In the genomic region with DNA sequence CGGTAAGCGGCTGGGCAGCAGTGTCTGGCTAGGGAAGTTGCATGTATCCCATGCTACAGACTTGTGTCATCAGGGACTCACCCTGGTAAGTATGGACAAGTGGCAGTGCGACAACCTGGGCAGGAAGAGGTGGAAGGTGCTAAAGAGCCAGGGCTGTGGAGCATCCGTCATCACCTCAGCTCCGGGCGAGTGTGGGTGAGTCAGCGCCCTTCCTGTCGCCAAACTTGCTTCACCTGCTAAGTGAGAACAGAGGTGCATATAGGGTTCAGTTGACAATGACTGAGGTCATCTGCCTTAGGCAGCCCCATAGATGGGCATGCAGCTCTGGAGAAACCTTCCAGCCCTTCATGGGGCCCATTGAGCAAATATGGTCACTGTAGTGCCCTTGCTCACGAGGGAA, we compare ENCODE assay signal across 32 mouse cellular contexts. TPM values are rescaled to one million over a fixed set of nuclear protein-coding genes. Genes with fewer than 3 reads are reported as not detected.
DNase-seq lines count a peak whose midpoint lies in the region; ATAC-seq and TF ChIP-seq lines count a peak whose summit lies in the region.
"Had no signal": no experiment of that assay in that cellular context is flagged by ENCODE, and none has a peak within 500 bp of the region (broad histone marks: within the 10 kb centered on the region; RNA-seq: fewer than 3 reads in every experiment).

No protein-coding gene starts in this region.

- peak overlapping the region; percentile 78 for H3K27ac ChIP-seq in heart, embryonic 11.5 days (ENCODE audit: low read depth, low read length)
- H3K27ac ChIP-seq in heart, postnatal 0 days (ENCODE audit: low read depth), result no peak overlapping the region
- peak overlapping the region; percentile 31; the same call in 1 of the 2 replicates for H3K27ac ChIP-seq in embryonic facial prominence, embryonic 10.5 days (replicated peaks)
- peak overlapping the region; percentile 73 for H3K27ac ChIP-seq in limb, embryonic 10.5 days
- H3K27ac ChIP-seq: forebrain, embryonic 15.5 days; heart, adult 2 months; intestine, embryonic 15.5 days; liver, embryonic 13.5 days; neural tube, embryonic 12.5 days had no signal

- intact Hi-C loops in heart, postnatal 10 days (cut with DNase I), result no loop called here

- no peak for TF ChIP-seq CTCF in heart, postnatal 0 days (IDR thresholded peaks at IDR 0.05; ENCODE audit: low read depth)

- ATAC-seq in heart, embryonic 11.5 days (replicated peaks; ENCODE audit: insufficient number of reproducible peaks, low FRiP score, low TSS enrichment), result peak; percentile 69
- ATAC-seq in heart, postnatal 0 days (ENCODE audit: insufficient read depth, low read depth), result peak; percentile 47
- ATAC-seq: CD4-positive, CD25-positive, alpha-beta regulatory T cell, adult 4 months; forebrain, embryonic 15.5 days; hindbrain, embryonic 16.5 days; intestine, embryonic 15.5 days had no signal

- TF ChIP-seq EP300 in heart, postnatal 0 days (IDR thresholded peaks at IDR 0.05; ENCODE audit: low read depth), result no peak; the same call in 1 of the 2 replicates

- no peaks in the 10 kb centered on the region for H3K36me3 ChIP-seq in heart, embryonic 11.5 days (ENCODE audit: control insufficient read depth, insufficient read depth, low read length)
- H3K36me3 ChIP-seq in heart, postnatal 0 days (replicated peaks; ENCODE audit: control insufficient read depth, insufficient read depth, low read length), result no peaks in the 10 kb centered on the region
- no peaks in the 10 kb centered on the region for H3K36me3 ChIP-seq in embryonic facial prominence, embryonic 10.5 days (replicated peaks)
- H3K36me3 ChIP-seq in limb, embryonic 10.5 days, result no peaks in the 10 kb centered on the region
- H3K36me3 ChIP-seq: forebrain, embryonic 15.5 days; intestine, embryonic 15.5 days; liver, embryonic 13.5 days; neural tube, embryonic 12.5 days had no signal

- no peak overlapping the region for H3K9ac ChIP-seq in heart, embryonic 11.5 days (ENCODE audit: low read depth, low read length)
- H3K9ac ChIP-seq in heart, postnatal 0 days (replicated peaks; ENCODE audit: low read depth, low read length), result no peak overlapping the region
- H3K9ac ChIP-seq: forebrain, embryonic 15.5 days; intestine, embryonic 15.5 days; liver, embryonic 13.5 days; neural tube, embryonic 12.5 days had no signal

- no peak overlapping the region for H3K4me2 ChIP-seq in heart, embryonic 11.5 days
- no peak overlapping the region for H3K4me2 ChIP-seq in heart, postnatal 0 days (ENCODE audit: low read depth, low read length)
- H3K4me2 ChIP-seq: forebrain, embryonic 15.5 days; intestine, embryonic 15.5 days; liver, embryonic 13.5 days; neural tube, embryonic 12.5 days had no signal

- DNase-seq in heart, adult 8-10 months (ENCODE audit: low spot score), result no peak
- peak; percentile 39 for DNase-seq in heart, postnatal 0 days (ENCODE audit: low spot score)
- no peak for DNase-seq in heart, postnatal 10 days
- no peak for DNase-seq in embryonic facial prominence, embryonic 10.5 days (ENCODE audit: low spot score)
- no peak for DNase-seq in limb, embryonic 10.5 days (ENCODE audit: low spot score)
- no peak for DNase-seq in kidney, adult 18-20 months
- DNase-seq: adrenal gland, postnatal 14 days; cerebellum, adult 8-10 months; cerebellum, postnatal 36 days; embryo, embryonic 11 days; gastrocnemius, postnatal 10 days; kidney, adult 9 months; kidney, postnatal 14 days; layer of hippocampus, postnatal 36 days; liver, embryonic 13.5 days; lung, adult 2 months; lung, postnatal 14 days; midbrain, embryonic 14.5 days; retina, postnatal 1 day; right cerebral cortex, postnatal 25 days; spleen, adult 18-20 months; thymus, postnatal 25 days had no signal

- no peak overlapping the region for H3K4me3 ChIP-seq in heart, embryonic 11.5 days (ENCODE audit: low read depth, low read length)
- no peak overlapping the region for H3K4me3 ChIP-seq in heart, postnatal 0 days (ENCODE audit: low read depth, low read length)
- H3K4me3 ChIP-seq in embryonic facial prominence, embryonic 10.5 days, result no peak overlapping the region
- H3K4me3 ChIP-seq in limb, embryonic 10.5 days, result no peak overlapping the region
- H3K4me3 ChIP-seq: forebrain, embryonic 15.5 days; heart, adult 2 months; intestine, embryonic 15.5 days; liver, embryonic 13.5 days; neural tube, embryonic 12.5 days had no signal

- H3K4me1 ChIP-seq in heart, embryonic 11.5 days (ENCODE audit: control insufficient read depth, insufficient read depth, low read length), result peaks cover 22% of the 10 kb centered on the region; the same call in 1 of the 2 replicates
- peaks cover 28% of the 10 kb centered on the region for H3K4me1 ChIP-seq in heart, postnatal 0 days (ENCODE audit: control insufficient read depth, insufficient read depth)
- H3K4me1 ChIP-seq in embryonic facial prominence, embryonic 10.5 days, result peaks cover 30% of the 10 kb centered on the region
- peaks cover 45% of the 10 kb centered on the region for H3K4me1 ChIP-seq in limb, embryonic 10.5 days
- H3K4me1 ChIP-seq: liver, embryonic 13.5 days had no signal

- no peaks in the 10 kb centered on the region for H3K9me3 ChIP-seq in heart, embryonic 11.5 days (replicated peaks; ENCODE audit: control insufficient read depth, low read length)
- no peaks in the 10 kb centered on the region for H3K9me3 ChIP-seq in heart, postnatal 0 days (replicated peaks; ENCODE audit: control insufficient read depth, low read length)
- no peaks in the 10 kb centered on the region for H3K9me3 ChIP-seq in embryonic facial prominence, embryonic 10.5 days
- no peaks in the 10 kb centered on the region for H3K9me3 ChIP-seq in limb, embryonic 10.5 days (replicated peaks)
- H3K9me3 ChIP-seq: forebrain, embryonic 15.5 days; intestine, embryonic 15.5 days; liver, embryonic 13.5 days; neural tube, embryonic 12.5 days had no signal

- no peaks in the 10 kb centered on the region for H3K27me3 ChIP-seq in heart, embryonic 11.5 days (ENCODE audit: control insufficient read depth, insufficient read depth, low read length)
- H3K27me3 ChIP-seq in heart, postnatal 0 days (ENCODE audit: control insufficient read depth, insufficient read depth, low read length), result no peaks in the 10 kb centered on the region
- H3K27me3 ChIP-seq in embryonic facial prominence, embryonic 10.5 days (replicated peaks; ENCODE audit: low read depth, poor library complexity, severe bottlenecking), result no peaks in the 10 kb centered on the region
- H3K27me3 ChIP-seq in limb, embryonic 10.5 days (ENCODE audit: low read depth, poor library complexity, severe bottlenecking), result no peaks in the 10 kb centered on the region
- H3K27me3 ChIP-seq: forebrain, embryonic 15.5 days; intestine, embryonic 15.5 days; neural tube, embryonic 12.5 days had no signal

- whole genome bisulfite sequencing in heart, embryonic 11.5 days (ENCODE audit: insufficient replicate concordance), result 49% methylated on average over 9 of the region's 9 CpGs
- WGBS in heart, postnatal 0 days, result 49% methylated on average over 9 of the region's 9 CpGs
- WGBS in embryonic facial prominence, embryonic 10.5 days, result 92% methylated on average over 9 of the region's 9 CpGs
- 90% methylated on average over 9 of the region's 9 CpGs for WGBS in limb, embryonic 10.5 days

RNA-seq across cellular contexts. Expression of a gene that starts 14.0 kb away (rescaled TPM):
- polyA plus RNA-seq in heart, embryonic 11.5 days (2014; fragmentation: Nextera tagmentation; extraction: Ambion mirVana), result 1.4 and 2.7 TPM in 2 replicates
- not detected for total RNA-seq in heart, adult 8-10 months (2022)
- 0.46 and 1.6 TPM in 2 replicates for total RNA-seq in heart, postnatal 0 days (2014; rRNA removed; ENCODE audit: low replicate concordance)
- polyA plus RNA-seq in heart, postnatal 0 days (2015; fragmentation: Nextera tagmentation; extraction: Ambion mirVana), result 0.32 and 0.67 TPM in 2 replicates
- total RNA-seq in heart, postnatal 10 days (2021), result not detected
- polyA plus RNA-seq in embryonic facial prominence, embryonic 10.5 days (2016; fragmentation: Nextera tagmentation; extraction: Ambion mirVana), result 0.36 and 0.41 TPM in 2 replicates
- polyA plus RNA-seq in limb, embryonic 10.5 days (2016; fragmentation: Nextera tagmentation; extraction: Ambion mirVana), result 0.23 and 0.35 TPM in 2 replicates
- total RNA-seq: adrenal gland, postnatal 14 days; heart, adult 2 months; layer of hippocampus, adult 8-10 months; layer of hippocampus, postnatal 36 days; left cerebral cortex, postnatal 14 days; megakaryocyte progenitor cell, adult 5-6 weeks had no signal
- polyA plus RNA-seq: CD4-positive, CD25-positive, alpha-beta regulatory T cell, adult 4 months; heart, adult 2 months; liver, embryonic 13.5 days; lung, adult 2 months; midbrain, embryonic 14.5 days; neural tube, embryonic 12.5 days had no signal

RNA-seq across cellular contexts. Expression of a gene that starts 14.3 kb away (rescaled TPM):
- 2.4 and 2.5 TPM in 2 replicates for polyA plus RNA-seq in heart, embryonic 11.5 days (2014; fragmentation: Nextera tagmentation; extraction: Ambion mirVana)
- under 1 TPM in 2 of 4 experiments, not detected in 2; 0.19 to 0.20 TPM for total RNA-seq in heart, adult 8-10 months (2022)
- 11.5 and 16.8 TPM in 2 replicates for total RNA-seq in heart, postnatal 0 days (2014; rRNA removed; ENCODE audit: low replicate concordance)
- 4.4 and 6.2 TPM in 2 replicates for polyA plus RNA-seq in heart, postnatal 0 days (2015; fragmentation: Nextera tagmentation; extraction: Ambion mirVana)
- 1 to 10 TPM; 3.2 to 3.4 TPM for total RNA-seq in heart, postnatal 10 days (2021)
- polyA plus RNA-seq in embryonic facial prominence, embryonic 10.5 days (2016; fragmentation: Nextera tagmentation; extraction: Ambion mirVana), result 0.26 and 0.34 TPM in 2 replicates
- 0.38 TPM in 2 replicates for polyA plus RNA-seq in limb, embryonic 10.5 days (2016; fragmentation: Nextera tagmentation; extraction: Ambion mirVana)
- total RNA-seq: layer of hippocampus, adult 8-10 months; layer of hippocampus, postnatal 36 days; left cerebral cortex, postnatal 14 days; megakaryocyte progenitor cell, adult 5-6 weeks had no signal
- polyA plus RNA-seq: CD4-positive, CD25-positive, alpha-beta regulatory T cell, adult 4 months had no signal

RNA-seq across cellular contexts. Expression of a gene that starts 56.6 kb away (rescaled TPM):
- polyA plus RNA-seq in heart, embryonic 11.5 days (2014; fragmentation: Nextera tagmentation; extraction: Ambion mirVana), result 2.4 TPM in 2 replicates
- not detected for total RNA-seq in heart, adult 8-10 months (2022)
- 0.23 TPM in 1 of 2 replicates, not detected in the other for total RNA-seq in heart, postnatal 0 days (2014; rRNA removed; ENCODE audit: low replicate concordance)
- polyA plus RNA-seq in heart, postnatal 0 days (2015; fragmentation: Nextera tagmentation; extraction: Ambion mirVana), result 0.30 and 0.46 TPM in 2 replicates
- under 1 TPM in 1 of 2 experiments, not detected in 1; 0.10 TPM for total RNA-seq in heart, postnatal 10 days (2021)
- polyA plus RNA-seq in embryonic facial prominence, embryonic 10.5 days (2016; fragmentation: Nextera tagmentation; extraction: Ambion mirVana), result 0.85 and 1.1 TPM in 2 replicates
- 1.1 and 1.4 TPM in 2 replicates for polyA plus RNA-seq in limb, embryonic 10.5 days (2016; fragmentation: Nextera tagmentation; extraction: Ambion mirVana)
- total RNA-seq: heart, adult 2 months; layer of hippocampus, postnatal 36 days; megakaryocyte progenitor cell, adult 5-6 weeks had no signal
- polyA plus RNA-seq: CD4-positive, CD25-positive, alpha-beta regulatory T cell, adult 4 months; heart, adult 2 months had no signal
